Mouse (Mus musculus): ENCODE results near the gene Cbx2. TPM values are rescaled to one million over a fixed set of nuclear protein-coding genes. Genes with fewer than 3 reads are reported as not detected.

Cbx2 gene
- polyA plus RNA-seq, 1 experiment from 2014 or later, result 81.0 TPM

DNA sequence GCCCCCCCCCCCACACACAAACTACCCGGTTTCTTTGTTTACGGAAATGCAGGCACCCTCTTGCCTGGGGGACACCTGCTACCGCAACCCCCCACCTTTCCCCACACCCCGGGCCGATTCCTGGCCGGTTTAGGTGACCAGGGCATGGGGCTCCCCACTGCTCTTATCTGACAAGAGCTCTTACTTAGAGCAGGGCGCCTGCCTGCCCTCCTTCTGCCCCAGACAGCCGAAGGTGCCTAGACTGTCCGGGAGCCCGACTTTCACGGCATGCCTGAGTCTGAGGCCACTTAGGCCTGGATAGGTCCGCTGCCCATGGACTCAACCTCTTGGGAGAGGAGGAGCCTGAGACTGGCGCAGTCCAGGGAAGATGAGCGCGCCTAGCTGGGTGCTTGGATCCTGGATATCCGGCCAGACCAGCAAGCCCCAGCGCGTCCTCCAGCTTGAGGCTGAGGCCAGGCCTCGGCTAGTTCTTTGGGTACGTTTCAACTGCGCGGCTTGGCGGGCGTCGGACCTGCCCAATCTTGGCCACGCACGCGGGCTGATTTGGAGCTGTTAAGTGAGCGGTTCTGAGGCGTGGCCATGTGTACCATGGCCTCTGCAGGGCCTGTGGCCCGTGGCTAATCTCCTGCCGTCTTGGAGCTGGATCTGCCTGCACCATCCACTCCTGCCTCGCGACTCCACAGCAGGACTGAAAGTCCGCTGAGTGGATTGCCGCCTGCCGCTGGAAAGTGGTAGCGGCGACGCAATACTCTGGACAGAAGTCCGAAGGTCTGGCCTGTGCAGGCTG, 22.0 kb downstream of the Cbx2 start:
- no peak overlapping the region for H3K27ac ChIP-seq (replicated peaks)
- no peak overlapping the region for H3K9ac ChIP-seq (replicated peaks)
- H3K4me2 ChIP-seq (replicated peaks), result peak overlapping the region; percentile 13; the same call in 1 of the 2 replicates

DNA sequence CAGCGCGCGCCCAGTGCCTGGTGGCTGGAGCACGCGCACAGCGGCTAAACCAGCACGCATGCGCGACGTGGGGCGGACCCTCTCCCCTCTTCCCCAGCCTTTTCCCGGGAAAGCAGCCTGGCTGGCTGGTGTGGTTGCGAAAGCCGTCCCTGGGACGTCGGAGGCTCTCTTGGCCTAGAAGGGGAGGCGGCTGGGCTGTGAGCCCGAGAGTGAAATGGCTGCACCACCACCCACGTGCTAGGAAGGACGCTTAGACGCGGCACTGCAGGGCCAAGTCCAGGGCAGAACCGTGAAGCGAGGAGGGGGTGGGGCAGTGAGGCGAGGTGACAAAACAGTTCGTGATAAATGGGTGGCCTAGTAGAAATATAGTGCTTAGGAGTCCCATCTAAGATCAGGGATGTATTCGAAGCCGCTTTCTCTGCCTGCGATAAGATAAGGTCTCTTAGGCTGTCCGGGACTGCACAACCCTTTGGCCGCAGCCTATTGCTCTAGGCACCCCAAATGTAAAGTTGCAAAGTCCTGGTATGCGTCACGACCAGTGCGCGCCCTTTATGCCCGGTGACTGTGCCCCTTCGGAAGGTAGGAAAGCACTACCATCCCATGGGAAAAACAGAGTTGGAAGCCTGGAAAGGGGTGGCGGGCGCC, 24.0 kb downstream of the Cbx2 start:
- Histone ChIP-seq H3K4me1 (peaks cover 53% of the 10 kb centered on the region), H3K27me3 (peaks cover 100% of the 10 kb centered on the region), H3K9ac (replicated peaks) (no peak overlapping the region; the same call in 1 of the 2 replicates), H3K9me3 (no peaks in the 10 kb centered on the region), H3K4me2 (replicated peaks) (peak overlapping the region; percentile 60), H3K4me3 (peak overlapping the region; percentile 38), H3K36me3 (no peaks in the 10 kb centered on the region), H3K27ac (replicated peaks) (no peak overlapping the region)
- ATAC-seq (ENCODE audit: low FRiP score, low read depth), result no peak
- WGBS, result under 1% methylated on average over 39 of the region's 39 CpGs

More for the DNA sequence above, 22.0 kb downstream of the Cbx2 start:
- no peak for ATAC-seq (ENCODE audit: low FRiP score, low read depth)
- Histone ChIP-seq H3K36me3 (no peaks in the 10 kb centered on the region), H3K4me1 (peaks cover 62% of the 10 kb centered on the region), H3K9me3 (no peaks in the 10 kb centered on the region), H3K4me3 (peak overlapping the region; percentile 7; the same call in 1 of the 2 replicates), H3K27me3 (peaks cover 87% of the 10 kb centered on the region)
- under 1% methylated on average over 41 of the region's 41 CpGs for WGBS

DNA sequence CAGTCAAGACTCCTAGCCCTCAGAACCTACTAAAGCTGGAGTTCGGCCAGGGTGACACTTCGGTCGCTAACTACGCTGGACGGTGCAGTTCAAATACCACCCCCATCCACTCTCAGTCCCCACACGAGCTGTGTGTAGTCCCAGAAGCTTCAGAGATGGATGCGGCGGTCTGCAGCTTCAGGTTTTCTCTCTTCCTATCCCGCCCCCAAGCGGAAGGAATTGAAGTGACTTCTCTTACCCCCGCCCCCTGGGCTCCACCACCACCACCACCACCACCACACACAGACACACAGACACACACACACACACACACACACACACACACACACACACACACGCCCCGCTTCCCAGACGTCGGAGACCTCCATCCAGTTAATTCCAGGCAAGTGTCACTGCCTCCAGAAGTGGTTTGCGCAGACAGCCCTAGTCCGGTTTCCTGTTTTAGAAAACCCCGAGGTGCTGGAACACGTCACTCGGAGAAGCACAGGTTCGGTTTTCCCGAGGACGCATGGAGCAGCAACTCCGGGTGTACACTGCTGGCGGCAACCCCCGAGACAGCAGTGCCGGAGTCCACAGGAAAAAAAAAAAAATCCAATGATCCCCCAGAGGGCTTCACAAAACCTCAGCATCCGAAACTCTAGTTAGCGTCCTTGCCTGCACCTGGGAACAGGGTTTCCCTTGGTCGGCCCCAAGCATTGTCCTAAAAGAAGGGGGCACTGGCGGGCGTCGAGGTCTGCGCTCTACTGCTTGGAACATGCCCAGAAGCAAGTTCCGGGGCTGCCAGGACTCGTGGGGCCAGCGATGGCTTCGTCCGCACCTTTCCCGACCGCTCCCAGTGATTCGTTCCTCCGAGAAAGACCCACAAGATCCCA, 24.7 kb downstream of the Cbx2 start:
- Histone ChIP-seq H3K27ac (replicated peaks) (no peak overlapping the region), H3K9ac (replicated peaks) (no peak overlapping the region; the same call in 1 of the 2 replicates), H3K4me1 (peaks cover 53% of the 10 kb centered on the region), H3K36me3 (no peaks in the 10 kb centered on the region), H3K27me3 (peaks cover 100% of the 10 kb centered on the region), H3K4me3 (peak overlapping the region; percentile 38), H3K4me2 (replicated peaks) (peak overlapping the region; percentile 60), H3K9me3 (no peaks in the 10 kb centered on the region)
- WGBS, result under 1% methylated on average over 42 of the region's 43 CpGs
- ATAC-seq (ENCODE audit: low FRiP score, low read depth), result no peak

DNA sequence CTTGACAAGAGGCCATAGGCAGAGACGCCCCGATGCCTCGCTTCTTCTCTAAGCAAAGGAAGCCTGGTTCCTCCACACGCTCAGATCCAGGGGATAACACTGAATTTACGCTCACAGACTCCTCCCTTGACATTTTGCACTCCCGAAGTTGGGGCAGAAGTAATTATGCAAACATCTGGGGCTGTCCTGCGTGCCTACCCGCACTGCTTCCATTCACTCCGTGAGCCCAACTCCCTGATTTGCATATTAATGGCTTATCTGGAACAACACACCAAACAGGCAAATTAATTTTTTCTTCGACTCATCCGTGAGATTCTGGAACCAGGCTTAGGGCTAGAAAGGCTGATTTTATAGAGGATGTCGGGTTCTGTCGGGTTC, 25.4 kb downstream of the Cbx2 start:
- H3K9me3 ChIP-seq, result no peaks in the 10 kb centered on the region
- H3K4me1 ChIP-seq, result peaks cover 54% of the 10 kb centered on the region
- no peak overlapping the region for H3K27ac ChIP-seq (replicated peaks)
- H3K4me2 ChIP-seq (replicated peaks), result peak overlapping the region; percentile 60
- peaks cover 100% of the 10 kb centered on the region for H3K27me3 ChIP-seq
- WGBS, result 1% methylated on average over 13 of the region's 13 CpGs
- no peak for ATAC-seq (ENCODE audit: low FRiP score, low read depth)
- H3K9ac ChIP-seq (replicated peaks), result no peak overlapping the region
- no peaks in the 10 kb centered on the region for H3K36me3 ChIP-seq
- H3K4me3 ChIP-seq, result peak overlapping the region; percentile 13

DNA sequence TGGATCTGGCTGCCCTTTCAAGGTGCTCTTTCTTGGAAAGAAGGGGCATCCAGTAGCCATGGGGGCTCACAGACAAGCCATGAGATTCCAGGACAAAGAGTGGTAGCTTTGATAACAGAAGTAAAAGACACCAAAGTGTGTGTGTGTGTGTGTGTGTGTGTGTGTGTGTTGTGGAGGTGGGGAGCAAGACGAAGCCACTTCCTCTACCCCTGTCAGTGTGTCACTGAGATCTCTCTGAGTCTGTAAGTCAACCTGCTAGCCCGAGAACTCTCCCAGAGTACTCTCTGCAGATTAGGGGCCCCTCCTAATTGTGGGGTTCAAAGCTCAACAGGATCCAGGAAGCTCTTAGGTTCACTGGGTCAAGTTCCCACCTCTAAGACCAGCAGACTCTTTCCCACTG, 27.6 kb downstream of the Cbx2 start:
- WGBS, result 7% methylated on average over 2 of the region's 2 CpGs
- Histone ChIP-seq H3K4me1 (peaks cover 62% of the 10 kb centered on the region), H3K27me3 (peaks cover 99% of the 10 kb centered on the region), H3K9me3 (no peaks in the 10 kb centered on the region), H3K9ac (replicated peaks) (no peak overlapping the region), H3K27ac (replicated peaks) (no peak overlapping the region), H3K4me3 (no peak overlapping the region), H3K4me2 (replicated peaks) (no peak overlapping the region), H3K36me3 (no peaks in the 10 kb centered on the region)
- ATAC-seq (ENCODE audit: low FRiP score, low read depth), result no peak

DNA sequence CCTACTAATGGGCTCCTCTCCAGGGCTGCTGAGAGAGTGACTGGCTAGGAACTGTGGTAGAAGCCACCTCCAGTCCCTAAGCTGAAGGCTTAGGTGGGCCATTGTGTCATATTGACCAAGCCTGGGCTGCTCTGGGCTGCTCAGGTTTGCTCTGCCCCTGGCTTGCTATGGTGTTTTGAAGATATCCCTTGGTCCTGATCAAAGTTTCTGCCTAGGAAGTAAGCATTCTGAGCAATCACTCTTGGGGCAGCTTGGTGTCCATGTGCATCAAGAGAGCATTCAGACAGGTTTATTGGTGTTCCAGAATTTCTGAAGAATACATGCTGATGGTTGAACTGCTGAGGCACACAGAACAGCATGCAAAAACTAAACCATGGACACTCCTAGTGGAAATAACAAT, 28.7 kb downstream of the Cbx2 start:
- Histone ChIP-seq H3K9me3 (no peaks in the 10 kb centered on the region), H3K4me1 (peaks cover 69% of the 10 kb centered on the region), H3K4me2 (replicated peaks) (no peak overlapping the region), H3K36me3 (no peaks in the 10 kb centered on the region), H3K4me3 (no peak overlapping the region), H3K27ac (replicated peaks) (no peak overlapping the region), H3K27me3 (peaks cover 98% of the 10 kb centered on the region), H3K9ac (replicated peaks) (no peak overlapping the region)
- no peak for ATAC-seq (ENCODE audit: low FRiP score, low read depth)

DNA sequence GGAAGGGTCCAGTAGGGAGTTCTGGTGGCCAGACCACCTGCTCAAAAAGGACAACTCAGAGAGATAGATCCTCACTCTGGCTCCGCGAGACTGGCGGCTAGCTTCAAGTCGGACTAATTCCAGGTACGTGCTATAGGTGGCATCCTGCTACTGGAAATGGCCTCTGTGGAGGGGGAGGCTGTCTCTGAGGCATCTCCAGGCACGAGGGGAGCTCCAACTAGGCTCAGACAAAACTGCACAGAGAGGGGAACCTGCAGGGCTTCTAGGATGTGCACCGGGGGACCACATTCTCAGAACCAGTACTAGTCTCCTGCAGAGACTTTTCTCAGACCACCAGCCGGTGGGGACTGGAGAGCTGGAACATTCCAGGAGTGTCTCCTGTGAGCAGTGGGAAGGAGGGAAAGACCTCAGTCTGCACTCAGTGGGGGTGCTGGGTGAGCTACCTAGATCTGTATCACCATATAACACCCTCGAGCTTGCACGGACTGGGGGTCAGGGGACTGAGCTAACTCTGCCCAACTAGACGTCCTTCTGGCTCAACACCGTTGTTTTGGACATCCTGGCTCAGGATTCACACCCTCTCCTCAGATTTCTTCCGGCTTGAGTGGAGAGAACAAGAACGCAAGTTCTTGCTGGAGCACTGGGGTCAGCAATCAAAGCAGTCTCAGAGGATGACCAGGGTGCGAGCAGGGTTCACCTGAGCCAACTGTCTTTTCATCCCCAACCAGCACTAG, 29.3 kb downstream of the Cbx2 start:
- 3% methylated on average over 15 of the region's 15 CpGs for WGBS

DNA sequence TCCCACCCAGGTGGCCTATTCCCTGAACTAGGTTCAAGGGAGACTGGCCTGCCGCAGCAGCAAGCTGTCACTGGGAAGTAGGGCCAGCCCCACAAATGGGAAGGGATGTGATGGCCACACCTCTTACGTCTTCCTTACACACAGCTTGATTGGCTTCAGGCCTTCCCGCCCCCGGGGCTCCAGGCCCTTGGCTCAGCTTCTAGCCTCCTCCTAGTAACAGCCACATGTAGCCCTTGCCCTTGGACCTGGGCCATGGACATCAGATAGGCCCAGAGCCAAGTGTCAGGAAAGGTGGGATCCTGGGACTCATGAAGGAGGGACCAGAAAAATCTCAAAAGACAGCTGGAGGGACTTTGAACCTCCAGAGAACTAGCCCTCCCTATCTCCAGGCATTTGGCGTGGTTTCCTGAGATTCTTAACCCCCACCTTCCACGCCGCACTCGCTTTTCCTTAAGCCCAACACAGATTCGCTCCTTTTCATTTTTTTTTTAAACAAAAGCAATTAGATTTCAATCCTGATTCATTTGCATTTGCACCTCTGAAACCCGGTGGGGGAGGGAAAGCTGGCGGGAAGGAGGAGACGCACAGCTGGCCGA, 30.0 kb downstream of the Cbx2 start:
- 2% methylated on average over 13 of the region's 13 CpGs for WGBS
- ATAC-seq (ENCODE audit: low FRiP score, low read depth), result no peak
- Histone ChIP-seq H3K36me3 (no peaks in the 10 kb centered on the region), H3K9ac (replicated peaks) (peak overlapping the region; percentile 39), H3K27ac (replicated peaks) (peak overlapping the region; percentile 88), H3K9me3 (no peaks in the 10 kb centered on the region), H3K4me2 (replicated peaks) (peak overlapping the region; percentile 69), H3K4me3 (peak overlapping the region; percentile 36), H3K27me3 (peaks cover 94% of the 10 kb centered on the region), H3K4me1 (peaks cover 64% of the 10 kb centered on the region)

More for the DNA sequence above, 29.3 kb downstream of the Cbx2 start:
- Histone ChIP-seq H3K9ac (replicated peaks) (peak overlapping the region; percentile 16; the same call in 1 of the 2 replicates), H3K4me1 (peaks cover 64% of the 10 kb centered on the region), H3K4me3 (no peak overlapping the region), H3K36me3 (no peaks in the 10 kb centered on the region), H3K27me3 (peaks cover 94% of the 10 kb centered on the region), H3K4me2 (replicated peaks) (no peak overlapping the region), H3K9me3 (no peaks in the 10 kb centered on the region), H3K27ac (replicated peaks) (peak overlapping the region; percentile 88)
- no peak for ATAC-seq (ENCODE audit: low FRiP score, low read depth)

DNA sequence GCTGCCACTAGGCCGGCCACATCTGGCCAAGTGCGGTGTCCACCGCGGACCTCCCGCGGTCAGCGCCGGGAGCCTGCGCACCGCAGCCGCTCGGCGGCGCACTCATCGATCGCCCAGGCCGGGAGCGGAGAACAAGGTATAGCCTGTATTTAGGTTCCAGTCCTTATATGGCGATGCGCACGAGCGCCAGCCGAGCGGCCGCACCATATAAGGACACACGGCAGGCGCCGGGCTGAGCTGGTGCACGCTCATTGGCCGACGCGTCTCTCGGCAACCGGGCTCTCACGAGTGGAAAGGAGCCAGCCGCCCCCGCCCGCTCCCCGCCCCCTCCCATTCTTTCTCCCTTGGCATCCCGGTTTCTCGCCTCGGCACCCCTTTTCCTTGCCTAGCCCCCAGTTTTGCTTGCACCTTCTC, 30.5 kb downstream of the Cbx2 start:
- Histone ChIP-seq H3K9me3 (no peaks in the 10 kb centered on the region), H3K36me3 (no peaks in the 10 kb centered on the region), H3K27ac (replicated peaks) (peak overlapping the region; percentile 88), H3K9ac (replicated peaks) (peak overlapping the region; percentile 63), H3K4me3 (peak overlapping the region; percentile 36), H3K27me3 (peaks cover 94% of the 10 kb centered on the region), H3K4me1 (peaks cover 64% of the 10 kb centered on the region), H3K4me2 (replicated peaks) (peak overlapping the region; percentile 69)
- under 1% methylated on average over 42 of the region's 42 CpGs for WGBS
- peak; percentile 92 for ATAC-seq (ENCODE audit: low FRiP score, low read depth)

DNA sequence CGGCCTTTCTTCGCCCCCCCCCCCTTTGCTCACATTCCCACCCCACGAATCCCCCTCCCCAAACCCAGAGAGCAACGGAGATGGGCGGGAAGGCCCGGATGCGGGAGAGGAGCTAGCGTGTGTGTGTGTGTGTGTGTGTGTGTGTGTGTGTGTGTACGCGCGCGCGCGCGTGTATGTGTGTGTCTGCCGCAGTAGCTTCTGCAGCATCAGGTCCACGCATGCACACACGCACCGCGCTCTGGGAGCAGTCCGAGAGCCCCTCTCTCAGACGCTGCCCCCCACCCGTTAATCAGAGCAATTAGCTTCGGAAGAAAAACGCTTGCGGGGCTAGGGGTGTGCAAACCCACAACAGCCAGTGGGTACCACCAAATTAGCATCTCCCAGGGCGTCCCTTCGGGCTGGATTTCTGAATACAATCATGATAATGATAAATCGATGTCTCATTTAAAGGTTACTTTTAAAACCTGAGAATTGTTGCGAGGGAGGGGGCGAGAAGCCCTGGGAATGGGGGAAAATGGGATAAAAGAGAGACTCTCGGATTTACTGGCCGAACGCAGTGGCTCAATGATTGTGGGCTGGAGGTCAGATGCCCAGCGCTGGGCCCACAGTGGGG, 31.1 kb downstream of the Cbx2 start:
- Histone ChIP-seq H3K36me3 (no peaks in the 10 kb centered on the region), H3K9ac (replicated peaks) (peak overlapping the region; percentile 63), H3K27ac (replicated peaks) (peak overlapping the region; percentile 88), H3K27me3 (peaks cover 94% of the 10 kb centered on the region), H3K4me2 (replicated peaks) (peak overlapping the region; percentile 69), H3K9me3 (no peaks in the 10 kb centered on the region), H3K4me1 (peaks cover 65% of the 10 kb centered on the region), H3K4me3 (peak overlapping the region; percentile 36)
- 1% methylated on average over 33 of the region's 35 CpGs for WGBS
- ATAC-seq (ENCODE audit: low FRiP score, low read depth), result peak; percentile 21; the same call in 1 of the 2 replicates
